Mouse (Mus musculus) heart, embryonic 11.5 days (tissue): ENCODE measurements at regions not wholly inside any gene's neighbourhood (a gene's known extent, or its start where the extent isn't known, plus 50 kb on each side); places are given as distances from the start of the nearest gene placed in this dataset.
"Not testable (repeated sequence)": the region's sequence is repeated elsewhere in the genome, so short reads cannot be mapped to it uniquely, and the experiment has no call there.

Source experiments
- ATAC-seq: fragments of 200-750 bp; cut with Nextera tagmentation; replicated peaks from 2 replicates; pipeline ENCODE4 v1.8.0; 2017; ENCODE audit warnings: moderate library complexity; ENCODE audit not compliant: insufficient number of reproducible peaks, low FRiP score, low TSS enrichment
- H3K27ac ChIP-seq: fragments of 300-500 bp; sonication (generic); 2 replicates; pipeline ENCODE4 v1.5.1; 2014; ENCODE audit warnings: mild to moderate bottlenecking, low read depth, low read length
- H3K27me3 ChIP-seq: fragments of 300-500 bp; sonication (generic); 2 replicates; pipeline ENCODE4 v1.6.1; 2014; ENCODE audit warnings: mild to moderate bottlenecking, low read length, mixed read lengths; ENCODE audit not compliant: control insufficient read depth, insufficient read depth
- H3K36me3 ChIP-seq: fragments of 300-500 bp; sonication (generic); 2 replicates; pipeline ENCODE4 v1.6.1; 2014; ENCODE audit warnings: mild to moderate bottlenecking, low read length, moderate library complexity, mixed read lengths; ENCODE audit not compliant: control insufficient read depth, insufficient read depth
- H3K4me1 ChIP-seq: fragments of 300-500 bp; sonication (generic); 2 replicates; pipeline ENCODE4 v1.6.1; 2014; ENCODE audit warnings: low read length; ENCODE audit not compliant: control insufficient read depth, insufficient read depth
- H3K4me2 ChIP-seq: fragments of 300-500 bp; sonication (generic); 2 replicates; pipeline ENCODE4 v1.6.1; 2014; ENCODE audit warnings: mild to moderate bottlenecking, moderate library complexity
- H3K4me3 ChIP-seq: fragments of 300-500 bp; sonication (generic); 2 replicates; pipeline ENCODE4 v1.5.1; 2014; ENCODE audit warnings: low read depth, low read length
- H3K9ac ChIP-seq: fragments of 300-500 bp; sonication (generic); 2 replicates; pipeline ENCODE4 v1.6.1; 2014; ENCODE audit warnings: mild to moderate bottlenecking, low read depth, low read length, moderate library complexity
- H3K9me3 ChIP-seq: fragments of 300-500 bp; sonication (generic); replicated peaks from 2 replicates; pipeline ENCODE4 v1.6.1; 2016; ENCODE audit warnings: low read length; ENCODE audit not compliant: control insufficient read depth
- WGBS: fragments of 180-500 bp; shearing (Covaris S2); extraction: QIAGEN DNeasy Blood & Tissue Kit; methylation state at CpG from one replicate; pipeline ENCODE4 v1.1.7; 2014; ENCODE audit not compliant: insufficient replicate concordance; 5-methylcytosine and 5-hydroxymethylcytosine counted together

- no peak for ATAC-seq
- H3K27ac ChIP-seq: no peak overlapping the region
- no peaks in the 10 kb centered on the region for H3K4me1 ChIP-seq
- no peak overlapping the region for H3K4me3 ChIP-seq
- no peaks in the 10 kb centered on the region for H3K36me3 ChIP-seq
- H3K27me3 ChIP-seq: no peaks in the 10 kb centered on the region
- WGBS: 60% methylated on average over 1 of the region's 1 CpGs
- no peaks in the 10 kb centered on the region for H3K9me3 ChIP-seq
- no peak overlapping the region for H3K4me2 ChIP-seq
- H3K9ac ChIP-seq: no peak overlapping the region
Measured at GRCm38 (mm10) chr13:81022410-81022809, 139.2 kb downstream of the Arrdc3 start.

GRCm38 (mm10) chr13:81025241-81025760 is 142.1 kb downstream of the Arrdc3 start:
- H3K4me2 ChIP-seq, H3K27me3 ChIP-seq, ATAC-seq, H3K27ac ChIP-seq, H3K4me1 ChIP-seq, H3K9me3 ChIP-seq, H3K9ac ChIP-seq, H3K4me3 ChIP-seq, H3K36me3 ChIP-seq: not testable (repeated sequence)
- 87% methylated on average over 14 of the region's 14 CpGs for WGBS

GRCm38 (mm10) chr13:81037316-81037715 is 154.1 kb downstream of the Arrdc3 start:
- Histone ChIP-seq H3K4me2 (no peak overlapping the region), H3K27me3 (no peaks in the 10 kb centered on the region), H3K4me1 (no peaks in the 10 kb centered on the region), H3K27ac (no peak overlapping the region), H3K36me3 (no peaks in the 10 kb centered on the region), H3K9me3 (no peaks in the 10 kb centered on the region), H3K9ac (no peak overlapping the region), H3K4me3 (no peak overlapping the region)
- no peak for ATAC-seq
- 85% methylated on average over 1 of the region's 1 CpGs for WGBS

- no peak overlapping the region for H3K27ac ChIP-seq
- no peak overlapping the region for H3K4me3 ChIP-seq
- no peaks in the 10 kb centered on the region for H3K4me1 ChIP-seq
- no peaks in the 10 kb centered on the region for H3K9me3 ChIP-seq
- H3K4me2 ChIP-seq: no peak overlapping the region
- 81% methylated on average over 4 of the region's 4 CpGs for WGBS
- H3K36me3 ChIP-seq: no peaks in the 10 kb centered on the region
- no peak overlapping the region for H3K9ac ChIP-seq
- H3K27me3 ChIP-seq: no peaks in the 10 kb centered on the region
- no peak for ATAC-seq
Measured at GRCm38 (mm10) chr13:81038736-81039135, 155.6 kb downstream of the Arrdc3 start.

- no peak overlapping the region for H3K27ac ChIP-seq
- no peaks in the 10 kb centered on the region for H3K27me3 ChIP-seq
- no peak overlapping the region for H3K9ac ChIP-seq
- H3K9me3 ChIP-seq: no peaks in the 10 kb centered on the region
- no peaks in the 10 kb centered on the region for H3K4me1 ChIP-seq
- no peak overlapping the region for H3K4me2 ChIP-seq
- no peak overlapping the region for H3K4me3 ChIP-seq
- ATAC-seq: no peak
- H3K36me3 ChIP-seq: no peaks in the 10 kb centered on the region
Measured at GRCm38 (mm10) chr13:81040494-81040893, 157.3 kb downstream of the Arrdc3 start.

GRCm38 (mm10) chr13:81041646-81042045 is 158.5 kb downstream of the Arrdc3 start:
- Histone ChIP-seq H3K36me3 (no peaks in the 10 kb centered on the region), H3K4me3 (no peak overlapping the region), H3K9me3 (no peaks in the 10 kb centered on the region), H3K27me3 (no peaks in the 10 kb centered on the region), H3K4me1 (no peaks in the 10 kb centered on the region), H3K9ac (no peak overlapping the region), H3K4me2 (no peak overlapping the region), H3K27ac (no peak overlapping the region)
- WGBS: 79% methylated on average over 3 of the region's 3 CpGs
- ATAC-seq: no peak
